Mouse (Mus musculus): ENCODE results near the gene Mybl2. TPM values are rescaled to one million over a fixed set of nuclear protein-coding genes. Genes with fewer than 3 reads are reported as not detected.
A peak's percentile ranks its signal among the peaks of the same experiment; 100 is the strongest.

Mybl2 gene
- total and polyA plus RNA-seq, 2 experiments from 2014 or later = 3.7 to 3.9 TPM

DNA sequence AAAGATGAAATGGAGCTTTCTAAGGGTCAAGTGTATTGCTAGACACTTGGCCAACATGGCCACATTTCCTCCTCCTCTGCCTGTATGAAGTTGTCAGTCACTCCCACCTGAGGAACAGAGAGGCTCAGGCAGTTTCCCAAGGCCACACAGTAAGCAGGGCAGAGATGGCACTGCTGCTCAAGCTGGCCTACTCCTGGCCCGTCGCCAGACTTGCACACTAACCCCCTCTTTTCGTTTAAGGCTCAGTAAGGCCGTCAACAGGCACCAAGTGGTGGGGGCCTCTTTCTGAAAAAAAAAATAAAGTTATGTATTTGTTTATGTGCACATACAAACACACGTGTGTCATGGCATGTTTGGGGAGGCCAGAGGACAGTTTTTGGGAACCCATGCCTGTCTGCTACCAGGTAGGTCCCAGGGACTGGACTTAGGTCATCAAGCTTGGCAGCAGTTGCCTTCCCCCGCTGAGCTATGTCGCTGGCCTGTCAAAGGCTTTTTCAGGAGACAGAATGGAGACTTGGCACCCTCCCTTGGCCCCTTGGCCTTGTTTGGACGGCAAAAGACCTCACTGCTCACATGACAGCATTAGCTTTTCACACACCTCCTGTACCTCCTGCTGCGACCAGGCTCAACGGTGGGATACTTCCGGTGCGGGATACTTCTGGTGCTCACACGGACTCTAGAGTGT lies 49.7 kb downstream of the Mybl2 start:
- no peak for TF ChIP-seq CTCF (IDR thresholded peaks at IDR 0.05; ENCODE audit: low read depth)
- Histone ChIP-seq H3K4me2 (ENCODE audit: low read depth, low read length) (no peak overlapping the region), H3K27ac (no peak overlapping the region), H3K4me1 (ENCODE audit: insufficient read depth, low read length) (peaks cover 9% of the 10 kb centered on the region; the same call in 1 of the 2 replicates), H3K4me3 (ENCODE audit: low read length) (no peak overlapping the region), H3K9ac (replicated peaks; ENCODE audit: low read length) (no peak overlapping the region), H3K36me3 (ENCODE audit: insufficient read depth, low read length) (no peaks in the 10 kb centered on the region), H3K9me3 (ENCODE audit: low read length) (no peaks in the 10 kb centered on the region), H3K27me3 (ENCODE audit: insufficient read depth, low read length) (peaks cover 8% of the 10 kb centered on the region; the same call in 1 of the 2 replicates)
- WGBS = 52% methylated on average over 13 of the region's 13 CpGs
- DNase-seq (ENCODE audit: low spot score) (peak; percentile 33), ATAC-seq (no peak)

DNA sequence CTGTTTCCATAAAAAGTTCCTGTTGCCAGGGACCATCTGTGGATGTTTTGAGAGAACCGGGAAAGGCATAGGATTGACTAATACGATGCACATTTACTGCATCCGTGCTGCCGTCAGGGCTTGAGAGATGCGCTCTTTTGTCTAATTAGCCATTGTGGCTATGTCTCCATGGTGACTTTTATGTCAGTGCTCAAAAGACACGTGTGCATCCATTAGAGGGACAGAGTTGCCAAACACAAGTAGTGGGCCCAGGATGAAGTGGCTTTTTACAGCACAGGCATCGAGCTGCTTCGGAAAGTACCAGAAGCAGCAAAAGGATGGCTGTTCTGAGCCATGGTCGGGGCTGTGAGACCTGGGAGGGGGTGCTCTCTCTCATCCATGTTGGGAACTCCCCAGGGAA lies 53.9 kb downstream of the Mybl2 start:
- peaks cover 3% of the 10 kb centered on the region; the same call in 1 of the 2 replicates for H3K27me3 ChIP-seq (ENCODE audit: insufficient read depth, low read length)
- no peak overlapping the region for H3K27ac ChIP-seq
- H3K4me3 ChIP-seq (ENCODE audit: low read length) = no peak overlapping the region
- H3K9ac ChIP-seq (replicated peaks; ENCODE audit: low read length) = no peak overlapping the region
- 17% methylated on average over 9 of the region's 9 CpGs for WGBS
- H3K36me3 ChIP-seq (ENCODE audit: insufficient read depth, low read length) = no peaks in the 10 kb centered on the region
- no peak for ATAC-seq
- peaks cover 12% of the 10 kb centered on the region; the same call in 1 of the 2 replicates for H3K4me1 ChIP-seq (ENCODE audit: insufficient read depth, low read length)
- DNase-seq (ENCODE audit: low spot score) = peak; percentile 56
- no peak for TF ChIP-seq CTCF (IDR thresholded peaks at IDR 0.05; ENCODE audit: low read depth)
- H3K9me3 ChIP-seq (ENCODE audit: low read length) = no peaks in the 10 kb centered on the region
- no peak overlapping the region for H3K4me2 ChIP-seq (ENCODE audit: low read depth, low read length)

DNA sequence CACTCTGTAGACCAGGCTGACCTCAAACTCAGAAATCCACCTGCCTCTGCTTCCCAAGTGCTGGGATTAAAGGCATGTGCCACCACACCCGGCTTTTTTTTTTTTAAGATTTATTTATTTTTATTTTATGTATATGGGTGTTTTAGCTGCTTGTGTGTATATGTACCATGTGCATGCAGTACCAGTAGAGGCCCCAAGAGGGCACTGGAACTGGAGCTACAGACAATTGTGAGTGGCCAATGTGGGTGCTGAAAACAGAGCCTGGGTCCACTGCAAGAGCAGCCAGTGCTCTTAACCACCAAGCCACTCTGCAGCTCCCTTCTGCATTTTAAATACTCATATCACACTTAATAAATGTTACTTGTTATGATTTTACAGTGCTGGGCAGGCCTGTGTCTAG lies 56.2 kb downstream of the Mybl2 start:
- H3K27me3 ChIP-seq (ENCODE audit: insufficient read depth, low read length) = peaks cover 3% of the 10 kb centered on the region; the same call in 1 of the 2 replicates
- ATAC-seq = no peak
- no peaks in the 10 kb centered on the region for H3K9me3 ChIP-seq (ENCODE audit: low read length)
- no peaks in the 10 kb centered on the region for H3K36me3 ChIP-seq (ENCODE audit: insufficient read depth, low read length)
- no peak overlapping the region for H3K4me3 ChIP-seq (ENCODE audit: low read length)
- DNase-seq (ENCODE audit: low spot score) = no peak
- 0 out of 2 replicates have a peak, but pooled peaks have one; percentile 10 for TF ChIP-seq CTCF (IDR thresholded peaks at IDR 0.05; ENCODE audit: low read depth)
- no peak overlapping the region for H3K9ac ChIP-seq (replicated peaks; ENCODE audit: low read length)
- peaks cover 9% of the 10 kb centered on the region; the same call in 1 of the 2 replicates for H3K4me1 ChIP-seq (ENCODE audit: insufficient read depth, low read length)
- no peak overlapping the region for H3K27ac ChIP-seq
- H3K4me2 ChIP-seq (ENCODE audit: low read depth, low read length) = no peak overlapping the region
- 96% methylated on average over 1 of the region's 1 CpGs for WGBS

DNA sequence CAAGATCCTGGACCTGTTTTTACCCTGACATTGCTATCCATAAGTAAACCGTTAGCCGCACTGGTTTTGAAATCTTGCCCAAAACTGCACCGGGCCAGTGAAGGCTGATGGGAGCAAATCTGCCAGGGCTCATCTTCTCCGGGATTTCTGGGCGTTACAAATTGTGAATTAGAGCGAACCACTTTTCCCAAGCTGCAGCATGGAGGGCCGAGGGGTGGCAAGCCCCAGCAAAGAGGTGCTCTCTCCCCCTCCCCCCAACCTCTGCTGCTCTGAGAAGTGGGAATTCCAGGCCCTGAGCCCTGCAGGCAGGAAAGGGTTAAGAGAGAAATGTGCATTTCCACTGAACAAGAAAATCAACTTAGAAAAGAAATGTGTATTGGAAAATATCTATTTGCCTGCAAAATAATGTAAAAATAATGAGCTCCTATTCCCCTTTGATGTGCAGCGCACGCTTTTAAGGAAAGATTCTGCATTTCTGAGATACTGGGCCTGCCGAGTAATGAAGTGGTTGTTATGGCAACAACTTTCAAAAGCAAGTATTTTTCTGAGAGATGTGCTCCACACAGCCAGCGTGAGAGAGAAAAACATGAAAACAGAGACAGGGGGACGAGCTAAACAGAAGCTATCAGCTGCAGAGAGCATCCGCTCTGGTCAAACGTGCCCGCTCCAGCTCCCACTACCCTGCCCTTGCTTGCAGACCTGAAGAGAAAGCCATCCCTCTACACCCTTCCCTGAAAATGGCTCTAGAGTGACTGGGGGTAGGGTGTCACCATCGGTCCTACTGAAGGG lies 57.1 kb downstream of the Mybl2 start:
- TF ChIP-seq CTCF (IDR thresholded peaks at IDR 0.05; ENCODE audit: low read depth) = no peak

DNA sequence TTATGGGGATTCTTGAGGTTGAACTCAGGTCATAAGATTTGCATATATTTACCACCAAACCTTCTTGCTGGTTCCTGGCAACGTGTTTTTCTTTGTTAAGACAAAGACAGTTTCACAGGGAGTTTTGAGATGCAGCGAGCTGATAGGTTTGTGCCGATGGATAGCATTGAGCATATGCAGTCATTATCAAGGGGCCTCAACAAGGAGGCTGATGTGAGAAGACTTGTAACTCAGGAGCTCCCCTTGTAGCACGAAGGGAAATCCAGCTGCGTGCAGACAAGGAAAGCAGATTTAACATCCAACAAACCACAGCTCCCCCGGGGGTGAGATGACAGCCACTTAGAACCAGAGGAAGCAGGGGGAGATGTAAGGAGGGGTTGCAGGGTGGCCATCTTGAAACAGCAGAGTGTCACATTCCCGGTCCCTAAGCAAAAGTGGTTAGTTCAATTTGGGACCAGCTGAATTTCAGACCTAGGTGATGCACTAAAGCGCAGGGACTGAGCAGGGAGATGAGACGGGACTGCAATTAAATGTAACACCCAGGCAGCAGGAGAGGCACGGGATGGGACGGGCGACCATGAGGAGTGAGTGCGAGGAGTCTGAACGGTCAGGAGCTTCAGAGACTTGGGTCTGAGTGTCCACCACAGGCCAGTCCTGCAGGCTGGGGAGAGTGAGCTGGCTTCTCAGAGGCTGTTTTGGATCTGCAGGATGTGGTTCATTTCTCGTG lies 66.3 kb downstream of the Mybl2 start:
- ATAC-seq = no peak
- H3K9ac ChIP-seq (replicated peaks; ENCODE audit: low read length) = no peak overlapping the region
- no peak overlapping the region for H3K4me3 ChIP-seq (ENCODE audit: low read length)
- no peaks in the 10 kb centered on the region for H3K36me3 ChIP-seq (ENCODE audit: insufficient read depth, low read length)
- H3K4me1 ChIP-seq (ENCODE audit: insufficient read depth, low read length) = peaks cover 8% of the 10 kb centered on the region; the same call in 1 of the 2 replicates
- H3K27ac ChIP-seq = no peak overlapping the region
- no peak overlapping the region for H3K4me2 ChIP-seq (ENCODE audit: low read depth, low read length)
- peaks cover 8% of the 10 kb centered on the region for H3K27me3 ChIP-seq (ENCODE audit: insufficient read depth, low read length)
- no peaks in the 10 kb centered on the region for H3K9me3 ChIP-seq (ENCODE audit: low read length)
- 56% methylated on average over 15 of the region's 15 CpGs for WGBS
- no peak for DNase-seq (ENCODE audit: low spot score)
- no peak for TF ChIP-seq CTCF (IDR thresholded peaks at IDR 0.05; ENCODE audit: low read depth)

More for the DNA sequence above, 57.1 kb downstream of the Mybl2 start:
- H3K27ac ChIP-seq = peak overlapping the region; percentile 54; the same call in 1 of the 2 replicates
- peak; percentile 43; the same call in 1 of the 2 replicates for ATAC-seq
- H3K4me3 ChIP-seq (ENCODE audit: low read length) = no peak overlapping the region
- 16% methylated on average over 16 of the region's 16 CpGs for WGBS
- H3K9ac ChIP-seq (replicated peaks; ENCODE audit: low read length) = no peak overlapping the region
- no peaks in the 10 kb centered on the region for H3K36me3 ChIP-seq (ENCODE audit: insufficient read depth, low read length)
- H3K9me3 ChIP-seq (ENCODE audit: low read length) = no peaks in the 10 kb centered on the region
- H3K4me1 ChIP-seq (ENCODE audit: insufficient read depth, low read length) = peaks cover 9% of the 10 kb centered on the region; the same call in 1 of the 2 replicates
- peaks cover 3% of the 10 kb centered on the region; the same call in 1 of the 2 replicates for H3K27me3 ChIP-seq (ENCODE audit: insufficient read depth, low read length)
- H3K4me2 ChIP-seq (ENCODE audit: low read depth, low read length) = peak overlapping the region; percentile 1; the same call in 1 of the 2 replicates
- DNase-seq (ENCODE audit: low spot score) = peak; percentile 73

DNA sequence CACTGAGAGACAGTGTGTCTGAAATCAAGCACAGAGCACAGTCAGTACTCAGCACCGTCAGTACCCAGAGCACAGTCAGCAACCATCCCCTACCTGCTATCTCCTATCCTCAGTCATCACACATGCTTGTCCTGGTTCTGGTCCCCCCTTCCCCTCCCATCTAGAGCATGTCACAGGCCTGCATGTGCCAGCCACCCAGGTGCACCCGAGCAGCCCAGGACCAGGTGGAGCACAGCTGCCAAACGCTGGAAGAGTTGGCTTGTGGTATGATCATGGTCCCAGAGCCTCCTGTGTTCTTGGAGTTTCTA lies 66.8 kb downstream of the Mybl2 start:
- Histone ChIP-seq H3K36me3 (ENCODE audit: insufficient read depth, low read length) (no peaks in the 10 kb centered on the region), H3K27ac (no peak overlapping the region), H3K9me3 (ENCODE audit: low read length) (no peaks in the 10 kb centered on the region), H3K4me3 (ENCODE audit: low read length) (no peak overlapping the region), H3K4me1 (ENCODE audit: insufficient read depth, low read length) (peaks cover 8% of the 10 kb centered on the region; the same call in 1 of the 2 replicates), H3K4me2 (ENCODE audit: low read depth, low read length) (no peak overlapping the region), H3K9ac (replicated peaks; ENCODE audit: low read length) (no peak overlapping the region), H3K27me3 (ENCODE audit: insufficient read depth, low read length) (peaks cover 8% of the 10 kb centered on the region)
- no peak for ATAC-seq
- no peak for DNase-seq (ENCODE audit: low spot score)
- no peak for TF ChIP-seq CTCF (IDR thresholded peaks at IDR 0.05; ENCODE audit: low read depth)
- 86% methylated on average over 3 of the region's 3 CpGs for WGBS
